Mouse (Mus musculus): Measurements from ENCODE around the gene C130074G19Rik. TPM values are rescaled to one million over a fixed set of nuclear protein-coding genes. Genes with fewer than 3 reads are reported as not detected.

Gene C130074G19Rik
- total RNA-seq (2021), result 10 to 100 TPM; 12.0 to 12.4 TPM
- long read RNA-seq, experiment 1, partial matches to known transcripts, result 0 of 3 reads
- long read RNA-seq, experiment 1, other reads (novel, unspliced or antisense), result 3 of 3 reads
- long read RNA-seq, experiment 2, partial matches to known transcripts, result 0 of 4 reads
- long read RNA-seq, experiment 2, other reads (novel, unspliced or antisense), result 3 of 4 reads

DNA sequence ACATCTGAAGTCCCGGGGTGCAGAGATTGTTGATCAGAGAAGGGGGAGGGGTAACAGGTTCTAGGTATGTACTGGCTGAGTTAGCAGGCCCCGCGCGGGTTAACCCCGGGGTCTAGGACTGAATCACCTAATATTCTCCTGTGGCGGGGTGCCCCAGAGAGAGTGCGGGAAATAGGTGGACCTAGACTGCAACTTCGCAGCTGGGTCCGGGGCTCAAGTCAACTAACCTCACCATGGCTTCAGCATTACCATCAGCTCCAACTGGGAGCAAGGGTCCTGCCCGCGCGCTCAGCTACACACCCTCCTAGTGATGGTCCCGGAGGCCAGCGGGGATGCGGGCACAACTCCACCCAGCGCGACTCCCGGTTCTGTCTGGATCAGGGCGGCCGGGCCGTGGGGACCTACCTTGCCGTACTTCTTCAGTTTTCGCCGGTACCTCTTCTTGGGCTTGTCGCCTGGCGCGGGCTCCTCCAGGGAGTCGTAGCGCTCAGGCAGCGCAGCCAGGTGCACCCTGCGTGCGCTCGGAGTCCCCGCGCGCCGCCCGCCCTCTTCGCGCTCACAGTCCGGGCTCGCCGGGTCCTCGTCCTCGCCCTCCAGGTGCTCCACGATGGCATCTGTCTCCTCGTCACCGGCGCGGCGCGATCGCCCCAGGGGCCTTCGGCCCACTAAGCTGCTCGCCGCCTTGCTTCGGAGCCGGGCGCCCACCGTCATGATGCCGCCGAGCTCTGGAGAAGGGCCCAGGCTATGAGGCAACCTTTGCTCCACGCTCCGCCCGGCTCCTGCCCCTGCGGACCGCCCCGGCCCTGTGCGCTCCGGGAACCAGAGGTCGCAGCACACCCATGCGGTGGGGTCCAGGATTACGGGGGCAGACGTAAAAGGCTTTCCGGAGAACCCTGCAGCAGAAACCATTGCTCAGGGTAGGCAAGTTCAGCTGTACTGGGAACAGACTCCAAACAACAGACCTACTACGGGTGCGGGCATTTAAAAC lies at the start of gene C130074G19Rik:
TSS of gene C130074G19Rik (minus strand) at position 938 of the 988 bp plus-strand sequence.
- DNase-seq, result peak; percentile 64 to 68
- intact Hi-C loops (cut with DNase I), result loop anchor here (2.0 kb wide), 1 partner anchor 30 kb away; no protein-coding TSS in a partner anchor

DNA sequence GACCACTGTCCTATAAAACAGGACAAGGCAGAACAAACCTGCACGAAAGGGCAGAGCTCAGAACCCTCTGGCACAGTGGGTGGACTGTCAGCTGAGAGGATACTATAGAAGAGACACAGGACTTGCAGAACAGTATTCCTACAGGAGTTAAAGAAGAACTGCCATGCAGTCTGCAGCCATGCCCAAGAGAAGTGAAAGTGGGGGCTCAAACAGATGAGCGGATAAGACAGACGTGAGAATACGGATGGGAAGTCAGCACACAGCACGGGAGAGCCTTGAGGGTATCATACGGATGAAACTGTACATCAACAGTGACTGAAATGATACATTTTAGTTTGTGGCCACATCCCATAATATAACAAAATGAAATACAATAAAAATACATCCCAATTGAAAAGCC lies 48.1 kb upstream of the C130074G19Rik start:
- DNase-seq, result no peak
- intact Hi-C loops (cut with DNase I), result no loop called here

DNA sequence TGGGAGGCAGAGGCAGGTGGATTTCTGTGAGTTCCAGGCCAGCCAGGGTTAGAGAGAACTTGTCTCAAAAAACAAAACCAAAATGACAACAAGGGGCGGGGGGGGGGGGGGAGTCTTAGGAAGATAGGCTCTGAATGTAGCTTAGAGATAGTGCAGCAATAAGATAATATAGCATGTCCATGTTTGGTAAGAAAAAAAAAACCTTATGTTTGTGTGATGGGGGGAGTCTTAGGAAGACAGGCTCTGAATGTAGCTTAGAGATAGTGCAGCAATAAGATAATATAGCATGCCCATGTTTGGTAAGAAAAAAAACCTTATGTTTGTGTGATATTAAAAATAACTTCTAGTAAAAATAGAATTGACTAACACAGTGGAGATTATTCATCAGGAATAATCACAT lies 45.4 kb upstream of the C130074G19Rik start:
- intact Hi-C loops (cut with DNase I), result no loop called here
- no peak for DNase-seq

DNA sequence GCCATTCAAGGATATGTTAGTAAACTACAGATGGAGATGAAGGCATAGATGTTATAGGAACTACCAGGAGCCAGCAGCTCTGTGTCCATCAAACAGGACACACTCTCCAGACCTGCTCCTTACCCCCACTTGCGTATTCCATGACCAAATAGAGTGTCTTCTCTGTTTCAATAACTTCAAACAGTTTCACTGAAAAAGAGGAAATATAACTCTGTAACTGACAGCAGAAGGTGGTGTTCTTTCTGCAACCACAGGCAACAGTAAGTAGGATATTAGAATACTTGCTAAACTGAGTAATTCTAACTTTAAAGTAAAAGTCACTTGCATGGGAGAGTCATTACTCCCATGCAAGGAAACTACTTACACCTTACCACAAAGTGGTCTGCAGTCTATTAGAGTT lies 44.9 kb upstream of the C130074G19Rik start:
- intact Hi-C loops (cut with DNase I), result no loop called here
- DNase-seq, result no peak

DNA sequence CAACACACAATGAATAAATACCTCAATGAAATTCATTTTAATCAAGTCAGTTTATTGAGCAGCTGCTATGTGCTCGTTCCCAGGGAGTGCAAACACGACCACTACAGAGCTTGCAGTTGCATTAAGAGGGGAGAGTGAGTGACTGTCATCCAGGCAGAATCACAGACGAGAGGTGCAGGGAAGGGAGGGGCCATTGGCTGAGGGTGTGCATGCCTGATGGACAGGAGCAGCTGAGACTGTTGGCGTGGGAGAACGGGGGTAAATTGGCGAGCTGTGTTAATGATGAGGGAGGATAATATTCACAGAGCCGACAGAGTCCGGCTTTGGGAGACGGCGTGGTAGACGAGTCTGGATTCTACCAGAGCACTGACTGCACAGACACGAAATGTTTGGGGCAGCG lies 39.8 kb upstream of the C130074G19Rik start:
- intact Hi-C loops (cut with DNase I), result no loop called here
- peak; percentile 25 to 31 for DNase-seq

DNA sequence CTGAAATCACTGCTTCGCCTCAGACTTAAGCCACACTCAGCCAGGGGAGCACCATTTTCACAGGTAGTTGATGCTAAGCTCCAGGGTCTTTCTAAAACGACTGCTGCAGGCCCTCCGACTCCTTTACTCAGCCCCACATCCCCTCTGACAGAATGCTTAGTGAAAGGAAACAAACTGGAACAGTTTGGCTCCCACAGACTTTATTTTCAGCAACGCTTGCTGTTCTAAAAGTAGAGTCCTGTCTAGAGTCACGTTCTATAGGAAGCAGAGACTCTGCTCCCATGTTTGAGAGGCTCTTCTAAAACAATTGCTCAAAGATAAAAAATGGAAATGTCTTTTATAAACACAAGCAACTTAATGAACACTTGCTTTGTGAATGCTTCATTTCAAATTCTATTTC lies 37.0 kb upstream of the C130074G19Rik start:
- no peak for DNase-seq
- intact Hi-C loops (cut with DNase I), result no loop called here

DNA sequence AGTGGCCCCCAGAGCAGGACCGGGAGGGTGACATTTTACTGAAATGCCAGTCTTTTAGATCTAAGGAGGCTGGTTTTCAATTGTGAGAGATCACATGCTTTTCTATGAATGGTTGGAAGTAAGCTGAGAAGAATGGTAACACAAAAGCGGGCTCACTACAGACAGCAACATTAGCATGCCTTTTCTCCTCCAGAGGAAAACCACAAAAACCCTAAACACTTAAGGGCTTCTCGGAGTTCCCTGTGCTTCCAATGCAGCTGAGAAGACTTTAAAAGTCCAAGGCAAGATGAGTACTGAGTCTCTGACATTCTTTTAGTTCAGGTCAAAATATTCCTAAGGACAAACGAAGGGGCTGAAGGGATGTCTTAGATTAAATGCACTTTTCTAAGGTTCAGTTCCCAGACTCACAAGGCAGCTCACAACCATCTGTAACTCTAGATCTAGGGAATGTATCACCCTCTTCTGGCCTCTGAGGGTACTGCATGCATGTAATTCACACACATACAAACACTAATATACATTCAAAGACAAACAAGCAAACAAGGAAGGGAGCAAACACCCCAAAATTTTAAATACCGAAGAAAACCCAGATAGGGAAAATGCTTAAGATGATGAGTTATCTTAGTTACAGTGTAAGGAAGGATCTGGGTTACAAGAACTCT lies 35.3 kb upstream of the C130074G19Rik start:
- DNase-seq, result no peak
- intact Hi-C loops (cut with DNase I), result no loop called here

DNA sequence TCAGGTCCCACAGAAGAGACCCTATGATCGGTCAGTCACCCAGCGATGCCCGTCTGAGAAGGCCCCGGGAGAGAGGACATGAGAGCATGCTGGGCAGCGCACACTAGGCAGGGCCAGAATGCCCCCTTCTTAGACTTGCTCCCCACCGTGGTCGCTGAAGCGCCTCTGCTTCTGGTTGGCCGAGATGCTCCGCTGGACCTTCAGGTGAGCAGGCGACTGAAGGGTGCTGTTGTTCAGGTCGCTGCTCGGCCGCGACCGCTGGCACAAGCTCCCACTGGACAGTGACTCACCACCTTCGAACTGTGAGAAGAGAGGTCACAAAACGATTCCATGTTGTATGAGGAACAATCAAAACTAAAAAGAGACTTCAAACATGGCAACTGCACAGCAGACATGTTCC lies 29.3 kb upstream of the C130074G19Rik start:
- intact Hi-C loops (cut with DNase I), result no loop called here
- no peak for DNase-seq

DNA sequence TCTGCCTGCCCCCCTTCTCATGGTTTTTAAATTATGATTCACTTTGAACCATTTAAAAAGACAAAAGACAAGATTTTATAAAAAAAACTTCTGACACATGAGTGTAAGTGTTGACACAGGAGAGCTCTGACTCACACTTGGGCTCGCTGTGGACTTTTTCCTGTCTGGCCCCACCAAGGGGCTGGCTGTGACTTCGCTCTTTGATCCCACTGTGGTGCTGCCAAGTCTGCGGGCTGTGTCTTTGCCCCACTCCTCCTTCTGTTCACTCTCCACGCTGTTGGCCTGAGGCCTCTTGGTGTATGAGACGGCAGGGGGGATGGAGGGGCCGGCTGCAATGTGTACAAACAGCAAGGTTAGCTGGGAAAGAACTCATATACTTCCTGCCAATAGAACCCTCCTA lies 28.8 kb upstream of the C130074G19Rik start:
- intact Hi-C loops (cut with DNase I), result no loop called here
- no peak for DNase-seq

DNA sequence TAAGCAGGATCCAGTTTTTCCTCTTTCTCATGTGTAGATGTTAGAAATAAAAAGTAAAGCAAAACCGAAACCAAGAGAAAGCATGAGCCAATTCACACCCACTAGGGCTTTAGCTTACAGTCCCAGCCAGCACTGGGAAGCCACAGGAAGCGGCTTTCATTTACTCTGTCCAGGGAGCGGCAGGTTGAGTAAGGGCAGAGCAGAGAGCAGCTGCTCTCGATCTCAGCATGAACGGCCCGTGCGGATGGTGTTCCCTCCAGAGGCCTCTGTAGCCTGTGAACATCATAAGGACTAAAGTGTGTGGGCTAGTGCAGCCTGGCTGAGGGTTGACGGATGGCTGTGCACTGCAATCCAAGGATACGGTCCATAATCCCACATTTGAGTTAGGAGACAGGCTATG lies 25.5 kb upstream of the C130074G19Rik start:
- peak in 1 of 2 experiments; percentile 14 for DNase-seq

DNA sequence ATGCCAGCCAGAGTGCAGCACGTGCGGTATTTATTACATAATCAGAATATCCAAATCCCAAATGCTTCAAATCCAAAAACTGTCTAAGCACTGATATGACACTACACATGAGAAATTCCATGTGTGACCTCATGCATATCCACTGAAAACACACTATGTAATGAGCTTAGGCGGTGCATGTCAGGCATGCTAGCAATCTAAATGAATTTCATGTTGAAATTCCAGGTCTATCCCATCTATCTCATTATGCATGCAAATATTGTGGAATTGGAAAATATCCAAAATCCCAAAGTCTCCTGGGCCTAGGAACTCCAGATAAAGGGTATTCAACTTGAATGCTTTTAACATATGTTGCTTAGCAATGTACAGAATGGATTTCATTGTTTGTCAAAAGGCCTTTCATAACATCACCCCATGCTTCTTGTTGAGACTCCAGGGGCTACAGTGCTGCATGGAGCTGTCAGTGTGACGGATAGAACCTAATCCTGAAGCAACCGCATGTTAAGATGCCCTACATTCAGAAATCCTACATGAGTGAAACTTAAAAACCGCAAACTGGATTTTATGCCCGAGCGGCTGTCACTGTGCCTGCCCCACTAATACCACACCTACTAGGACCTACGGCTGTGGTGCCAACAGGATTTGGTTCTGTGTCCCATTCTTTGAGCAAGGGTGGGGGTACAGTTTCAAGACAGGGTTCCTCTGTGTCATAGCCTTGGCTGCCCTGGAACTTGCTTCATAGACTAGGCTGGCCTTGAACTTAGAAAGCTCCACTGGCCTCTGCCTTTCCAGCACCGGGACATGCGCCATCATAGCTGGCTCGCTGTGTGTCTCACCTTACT lies 23.1 kb upstream of the C130074G19Rik start:
- no peak for DNase-seq
- intact Hi-C loops (cut with DNase I), result no loop called here

More for the DNA sequence above, 25.5 kb upstream of the C130074G19Rik start:
- intact Hi-C loops (cut with DNase I), result no loop called here

DNA sequence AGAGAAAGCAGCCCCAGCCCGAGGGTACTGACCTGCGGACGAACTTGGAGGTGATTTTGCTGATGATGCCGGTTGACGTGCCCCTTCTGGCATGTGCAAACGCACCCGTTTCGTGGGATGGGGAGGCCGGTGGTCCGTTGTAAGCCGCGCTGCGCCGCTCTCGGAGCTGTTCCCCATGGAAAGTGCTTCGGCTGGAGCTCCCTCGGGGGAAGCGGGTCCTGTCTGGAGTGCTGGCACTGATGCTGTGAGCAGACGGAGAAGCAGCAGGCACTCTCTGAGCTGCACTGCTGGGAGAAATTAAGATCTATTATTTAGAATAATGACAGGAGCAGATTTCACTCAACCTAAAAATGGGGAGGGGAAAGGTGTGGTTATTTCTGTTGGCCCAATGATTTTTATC lies 22.4 kb upstream of the C130074G19Rik start:
- DNase-seq, result no peak
- intact Hi-C loops (cut with DNase I), result no loop called here

DNA sequence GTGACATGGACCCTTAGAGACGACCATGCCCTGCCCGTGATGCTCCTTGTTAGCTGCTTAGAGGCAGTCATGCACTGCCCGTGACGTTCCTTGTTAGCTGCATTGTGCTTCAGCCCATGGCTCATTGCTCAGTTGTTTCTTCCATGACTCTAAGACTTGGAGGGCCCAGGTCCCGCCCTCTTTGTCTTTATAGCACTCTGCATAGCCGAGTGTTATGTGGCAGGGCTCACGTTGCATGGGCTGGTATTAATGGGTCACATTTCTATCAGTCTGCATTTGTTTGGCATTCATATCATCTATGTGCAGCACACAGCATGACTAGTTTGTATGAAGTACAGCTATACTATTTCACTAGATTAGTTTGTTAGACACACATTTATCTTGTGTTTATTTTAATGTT lies 20.7 kb upstream of the C130074G19Rik start:
- intact Hi-C loops (cut with DNase I), result no loop called here
- DNase-seq, result no peak

DNA sequence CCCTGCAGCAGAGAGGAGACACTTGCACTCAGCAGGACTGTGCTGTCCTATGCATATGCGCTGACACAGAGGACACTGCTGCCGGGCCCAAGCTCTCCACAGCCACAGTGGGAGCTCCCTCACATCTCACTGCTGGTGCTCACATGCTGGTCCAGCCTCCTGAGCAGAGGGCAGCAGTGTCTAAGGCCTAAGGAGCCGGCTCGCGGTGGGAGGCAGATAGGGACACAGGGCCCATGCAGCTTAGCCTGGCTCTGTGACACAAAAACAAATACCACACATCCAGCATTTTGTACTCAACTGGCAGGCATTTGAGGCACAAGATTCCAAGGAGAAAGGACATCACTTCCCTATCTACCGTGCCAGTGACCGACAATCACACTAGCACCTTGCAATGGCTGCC lies 19.9 kb upstream of the C130074G19Rik start:
- DNase-seq, result no peak
- intact Hi-C loops (cut with DNase I), result no loop called here

DNA sequence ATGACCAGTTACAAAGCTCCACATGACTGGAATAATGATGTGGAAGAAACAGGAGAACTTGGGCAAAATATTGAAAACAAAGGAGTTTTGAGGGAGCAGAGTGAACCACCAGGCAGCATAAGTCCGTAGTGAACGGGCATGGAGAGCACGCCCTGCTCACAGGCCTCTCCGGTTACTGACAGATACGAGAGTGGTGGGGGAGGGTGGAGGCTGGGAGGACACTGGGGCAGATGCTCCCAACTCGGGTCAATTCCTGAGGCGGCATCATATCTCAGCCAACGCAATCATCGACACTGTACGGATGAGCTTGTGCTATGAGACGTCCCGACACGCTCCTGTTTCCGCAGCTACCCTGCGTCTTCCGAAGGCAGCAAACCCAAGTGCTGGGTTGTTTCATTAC lies 14.3 kb upstream of the C130074G19Rik start:
- intact Hi-C loops (cut with DNase I), result no loop called here
- DNase-seq, result no peak

DNA sequence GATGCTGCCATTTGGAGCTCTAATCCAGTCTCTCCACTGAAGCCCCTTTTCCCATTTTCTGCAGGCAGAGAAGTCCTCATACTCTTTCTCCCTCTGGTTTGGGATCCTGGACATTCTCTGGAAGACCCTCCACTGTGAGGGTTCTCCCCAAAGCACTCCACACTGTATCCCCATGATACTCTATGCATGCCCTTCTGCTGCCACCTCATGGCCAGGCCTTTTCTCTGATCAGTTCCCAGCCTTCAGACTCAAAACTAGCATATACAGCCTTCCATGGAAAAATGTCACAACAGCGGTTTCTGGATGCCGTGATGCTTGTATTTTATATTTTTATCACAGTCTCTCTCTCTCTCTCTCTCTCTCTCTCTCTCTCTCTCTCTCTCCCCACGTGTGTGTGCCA lies 9.0 kb upstream of the C130074G19Rik start:
- DNase-seq, result no peak
- intact Hi-C loops (cut with DNase I), result no loop called here

DNA sequence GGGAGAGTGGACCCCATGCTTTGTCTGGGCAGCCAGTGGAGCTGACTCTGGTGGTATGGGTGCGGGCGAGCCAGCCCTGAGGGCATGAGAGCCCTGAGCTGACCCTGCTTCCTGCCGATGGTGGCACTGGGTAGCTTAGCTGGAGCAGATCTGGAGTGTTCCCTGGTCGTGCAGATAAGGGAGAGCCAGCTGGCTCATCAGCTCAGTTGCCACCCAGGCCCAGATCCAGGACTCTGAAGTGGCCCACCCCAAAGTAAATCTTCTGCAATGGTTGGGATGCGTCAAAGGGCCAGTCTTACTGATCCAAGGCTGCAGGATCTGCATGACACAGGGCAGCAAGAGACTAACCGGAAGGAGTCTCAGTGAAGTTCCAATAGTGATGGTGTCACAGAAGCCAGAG lies 6.4 kb upstream of the C130074G19Rik start:
- no peak for DNase-seq
- intact Hi-C loops (cut with DNase I), result no loop called here

DNA sequence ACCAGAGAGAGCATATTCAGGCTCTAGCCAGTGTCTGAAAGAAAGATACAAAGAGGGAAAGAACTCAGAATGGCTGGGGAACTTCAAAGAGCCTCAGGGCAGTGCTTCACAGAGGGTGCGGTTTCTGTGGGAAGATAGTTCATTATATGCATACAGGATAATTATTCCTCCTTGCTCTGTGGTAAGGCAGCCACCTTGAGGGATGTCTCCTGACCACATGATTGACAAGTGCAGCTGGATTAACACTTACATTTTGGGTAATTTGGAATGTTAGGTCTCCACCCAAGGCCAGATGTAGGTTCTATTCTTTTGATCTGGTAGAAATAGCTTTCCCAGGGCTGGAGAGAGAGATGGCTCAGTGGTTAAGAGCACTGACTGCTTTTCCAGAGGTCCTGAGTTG lies 3.1 kb upstream of the C130074G19Rik start:
- DNase-seq, result no peak
- intact Hi-C loops (cut with DNase I), result no loop called here

DNA sequence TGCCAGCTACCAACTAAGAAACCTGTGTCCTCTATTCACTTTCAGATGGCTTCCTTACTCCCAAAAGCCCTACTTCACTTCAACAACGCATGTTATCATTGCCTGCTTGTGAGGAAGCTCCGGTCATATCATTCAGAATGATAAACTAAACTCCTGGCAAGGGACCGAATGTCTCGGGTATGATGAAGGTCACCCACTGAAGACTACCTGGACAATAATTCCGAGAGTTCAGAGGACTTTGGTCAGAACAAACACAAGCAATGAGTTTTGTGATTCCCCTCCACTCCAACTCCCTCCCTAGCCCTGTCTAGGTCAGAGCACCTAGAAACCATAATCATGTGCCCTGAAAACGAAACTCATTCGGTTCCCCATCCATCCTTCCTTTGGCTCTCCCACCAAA lies 1.2 kb downstream of the C130074G19Rik start:
- intact Hi-C loops (cut with DNase I), result loop anchor here (2.0 kb wide), 1 partner anchor 29 kb away; no protein-coding TSS in a partner anchor
- no peak for DNase-seq

DNA sequence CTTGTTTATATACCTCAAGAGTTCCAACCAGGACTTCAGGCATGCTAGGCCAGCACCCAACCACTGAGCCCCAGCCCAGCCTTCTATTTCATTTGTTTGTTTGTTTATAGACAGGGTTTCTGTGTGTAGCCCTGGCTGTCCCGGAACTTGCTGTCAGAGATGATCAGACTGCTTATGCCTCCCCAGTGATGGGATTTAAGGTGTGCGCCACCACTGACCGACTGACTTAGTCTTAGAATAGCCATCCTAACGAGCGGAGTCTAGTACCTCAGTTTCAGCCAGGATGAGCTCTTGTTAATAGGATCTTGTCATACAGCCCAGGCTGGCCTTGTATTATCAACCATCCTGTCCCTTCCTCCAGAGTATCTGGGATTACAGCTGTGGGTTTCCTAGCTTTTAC lies 1.8 kb downstream of the C130074G19Rik start:
- DNase-seq, result no peak
- intact Hi-C loops (cut with DNase I), result no loop called here

Data from gastrocnemius, postnatal 36 days (tissue).